Mouse (Mus musculus) adrenal gland, postnatal 25 days (tissue): ENCODE results near the gene Zfp219. TPM values are rescaled to one million over a fixed set of nuclear protein-coding genes. Genes with fewer than 3 reads are reported as not detected.

Source experiments
- DNase-seq: peaks from one replicate; pipeline ENCODE4 v3.0.0; 2021; ENCODE audit warnings: mixed read lengths
- total RNA-seq: library from RNA; stranded (reverse); gene quantifications from 2 replicates; pipeline ENCODE4 v1.2.3, GENCODE M21; 2021

Zfp219 gene
- total RNA-seq, 1 experiment from 2014 or later = 63.3 TPM

DNA sequence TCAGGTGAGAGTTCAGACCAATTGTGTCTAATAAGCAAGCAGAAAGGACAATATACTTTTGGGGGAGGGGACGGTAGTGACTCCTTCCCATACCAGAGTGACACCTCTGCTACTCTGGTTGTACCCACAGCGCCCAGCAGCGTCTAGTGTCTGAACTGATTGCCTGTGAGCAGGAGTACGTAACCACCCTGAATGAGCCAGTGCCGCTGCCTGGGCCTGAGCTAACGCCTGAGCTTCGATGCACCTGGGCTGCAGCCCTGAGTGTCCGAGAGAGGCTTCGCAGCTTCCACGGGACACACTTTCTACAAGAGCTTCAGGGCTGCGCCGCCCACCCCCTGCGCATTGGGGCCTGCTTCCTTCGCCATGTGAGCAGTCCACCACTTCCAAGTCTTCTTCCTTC lies 23.1 kb downstream of the Zfp219 start:
- no peak for DNase-seq

DNA sequence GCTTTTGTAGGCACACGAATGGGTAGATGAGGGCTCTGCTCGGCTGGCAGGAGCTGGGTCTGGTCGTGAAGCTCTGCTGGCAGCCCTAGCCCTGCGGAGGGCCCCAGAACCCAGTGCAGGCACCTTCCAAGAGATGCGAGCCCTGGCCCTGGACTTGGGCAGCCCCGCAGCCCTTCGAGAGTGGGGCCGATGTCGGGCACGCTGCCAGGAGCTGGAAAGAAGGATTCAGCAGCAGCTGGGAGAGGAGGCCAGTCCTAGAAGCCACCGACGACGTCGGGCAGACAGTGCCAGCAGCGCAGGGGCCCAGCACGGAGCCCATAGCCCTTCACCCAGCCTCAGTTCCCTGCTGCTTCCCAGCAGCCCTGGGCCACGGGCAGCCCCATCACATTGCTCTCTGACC lies 23.7 kb downstream of the Zfp219 start:
- DNase-seq = no peak

DNA sequence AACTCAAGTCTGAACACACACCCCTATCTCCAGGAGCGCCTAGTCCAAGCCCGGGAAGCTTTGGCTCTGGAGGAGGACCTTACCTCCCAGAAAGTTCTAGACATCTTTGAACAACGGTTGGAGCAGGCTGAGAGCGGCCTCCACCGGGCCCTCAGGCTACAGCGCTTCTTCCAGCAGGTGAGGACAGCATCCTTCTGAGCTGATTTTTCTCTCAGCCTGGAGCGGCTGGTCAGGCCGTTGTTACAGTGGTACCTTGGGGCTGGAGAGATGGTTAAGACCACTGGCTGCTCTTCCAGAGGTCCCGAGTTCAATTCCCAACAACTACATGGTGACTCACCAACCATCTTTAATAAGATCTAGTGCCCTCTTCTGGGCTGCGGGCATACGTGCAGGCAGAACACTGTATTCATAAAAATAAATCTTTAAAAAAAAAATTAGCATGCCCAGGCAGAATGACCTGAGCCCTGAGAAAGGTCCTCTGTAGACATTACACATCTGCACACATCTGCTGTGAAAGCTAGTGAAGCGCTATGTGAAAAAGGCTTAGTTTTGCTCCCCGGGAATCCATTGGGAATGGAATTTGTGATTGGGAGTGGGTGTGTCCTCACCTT lies 24.2 kb downstream of the Zfp219 start:
- DNase-seq = no peak

DNA sequence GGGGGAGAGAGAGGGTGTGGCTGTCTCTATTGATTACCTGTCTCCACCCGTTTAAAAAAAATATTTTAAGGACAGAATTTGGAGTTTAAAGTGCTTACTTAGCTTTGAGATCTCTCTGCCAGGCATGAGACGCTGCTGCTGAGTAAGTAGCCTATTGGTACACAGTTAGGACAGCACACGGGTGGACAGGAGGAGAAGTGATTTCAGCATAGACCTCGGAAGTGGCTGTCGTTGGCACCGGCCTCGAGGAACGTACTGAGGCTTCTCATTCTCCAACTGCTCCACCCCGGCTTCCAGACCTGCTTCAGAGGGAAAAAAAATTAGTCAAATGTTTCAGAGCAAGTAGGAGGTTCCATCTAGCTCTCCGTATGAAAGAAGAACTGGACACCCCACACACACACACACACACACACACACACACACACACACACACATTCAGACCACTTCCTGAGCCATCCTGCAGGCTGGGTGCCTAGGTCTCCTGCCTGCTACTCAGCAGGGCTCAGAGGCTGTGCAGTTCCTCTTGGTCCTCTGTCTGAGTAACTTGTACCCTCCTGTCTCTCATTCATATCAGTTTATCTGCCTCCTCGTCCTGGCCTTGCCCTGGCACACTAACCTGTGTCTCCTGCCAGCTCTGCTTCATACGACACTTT lies 25.2 kb downstream of the Zfp219 start:
- no peak for DNase-seq

DNA sequence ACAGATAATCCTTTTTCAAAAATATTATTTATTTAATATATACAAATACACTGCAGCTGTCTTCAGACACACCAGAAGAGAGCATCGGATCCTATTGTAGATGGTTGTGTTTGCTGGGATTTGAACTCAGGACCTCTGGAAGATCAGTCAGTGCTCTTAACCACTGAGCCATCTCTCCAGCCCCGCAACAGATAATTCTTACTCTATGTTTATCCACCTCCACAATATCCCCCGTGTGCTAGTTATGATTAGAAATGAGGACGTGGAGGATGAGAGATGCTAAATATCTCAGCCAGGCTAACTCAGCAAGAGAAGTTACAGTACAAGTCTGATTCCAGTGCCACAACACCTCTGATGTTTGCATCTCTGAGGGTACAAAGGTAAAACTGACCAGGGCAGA lies 26.1 kb downstream of the Zfp219 start:
- no peak for DNase-seq

DNA sequence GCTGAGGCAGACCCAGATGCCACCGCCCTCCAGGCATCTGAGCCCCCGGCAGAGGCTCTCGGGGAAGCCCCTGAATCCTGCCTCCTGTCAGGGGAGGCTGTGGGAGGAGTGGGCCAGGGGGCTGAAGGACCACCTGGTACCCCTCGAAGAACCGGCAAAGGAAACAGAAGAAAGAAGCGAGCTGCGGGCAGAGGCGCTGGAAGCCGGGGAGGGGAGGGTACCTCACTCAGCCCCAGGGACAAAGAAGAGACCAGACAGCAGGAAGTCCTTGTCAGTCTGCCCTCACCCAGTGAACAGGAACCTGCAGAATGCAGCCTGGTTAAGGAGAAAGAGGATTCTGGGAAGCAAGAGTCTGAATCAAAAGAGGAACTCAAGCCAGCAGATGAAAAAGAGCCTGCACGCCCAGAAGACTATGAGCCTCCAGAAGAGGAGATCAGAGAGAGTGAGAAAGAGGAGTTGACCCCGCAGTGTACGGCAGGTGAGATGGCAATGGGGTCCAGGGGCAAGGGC lies 31.0 kb downstream of the Zfp219 start:
- no peak for DNase-seq

DNA sequence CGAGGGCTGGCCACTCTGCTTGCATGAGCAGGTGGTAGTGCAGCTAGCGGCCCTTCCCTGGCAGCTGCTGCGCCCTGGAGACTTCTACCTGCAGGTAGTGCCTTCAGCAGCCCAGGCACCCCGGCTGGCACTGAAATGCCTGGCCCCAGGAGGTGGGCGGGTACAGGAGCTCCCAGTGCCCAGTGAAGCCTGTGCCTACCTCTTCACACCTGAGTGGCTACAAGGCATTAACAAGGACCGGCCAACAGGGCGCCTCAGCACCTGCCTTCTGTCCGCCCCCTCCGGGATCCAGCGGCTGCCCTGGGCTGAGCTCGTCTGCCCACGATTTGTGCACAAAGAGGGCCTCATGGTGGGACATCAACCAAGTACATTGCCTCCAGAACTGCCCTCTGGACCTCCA lies 31.8 kb downstream of the Zfp219 start:
- DNase-seq = no peak

DNA sequence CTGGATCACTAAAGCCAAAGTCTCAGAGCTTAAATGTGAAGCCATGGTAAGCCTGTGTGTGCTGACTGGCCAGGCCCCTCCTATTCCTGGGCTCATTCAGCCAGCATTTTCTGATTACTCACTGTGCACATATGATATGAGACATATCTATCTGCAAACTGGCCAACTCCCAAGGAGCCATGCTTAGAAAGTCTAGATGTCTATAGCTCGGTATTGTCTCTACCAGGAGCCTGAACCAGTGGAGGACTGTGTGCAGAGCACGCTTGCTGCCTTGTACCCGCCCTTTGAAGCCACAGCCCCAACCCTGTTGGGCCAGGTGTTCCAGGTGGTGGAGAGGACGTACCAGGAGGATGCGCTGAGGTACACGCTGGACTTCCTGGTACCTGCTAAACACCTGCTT lies 33.4 kb downstream of the Zfp219 start:
- DNase-seq = no peak

DNA sequence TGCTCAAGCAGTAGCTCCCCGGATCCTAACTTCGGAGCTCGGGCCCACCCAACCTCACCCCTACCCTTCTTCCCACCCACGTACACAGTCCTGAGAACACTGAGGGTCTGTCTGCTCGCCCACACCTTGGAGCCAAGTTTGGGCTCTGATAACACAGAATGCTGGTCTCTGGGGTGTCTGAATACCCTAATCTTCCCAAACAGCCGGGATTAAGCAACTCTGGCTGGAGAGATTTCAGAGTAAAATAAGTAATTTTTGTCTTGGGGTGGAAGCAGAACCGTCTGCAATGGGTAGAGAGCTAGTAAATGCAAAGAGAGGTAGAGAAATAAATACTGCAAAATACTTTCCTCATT lies 34.4 kb downstream of the Zfp219 start:
- no peak for DNase-seq

DNA sequence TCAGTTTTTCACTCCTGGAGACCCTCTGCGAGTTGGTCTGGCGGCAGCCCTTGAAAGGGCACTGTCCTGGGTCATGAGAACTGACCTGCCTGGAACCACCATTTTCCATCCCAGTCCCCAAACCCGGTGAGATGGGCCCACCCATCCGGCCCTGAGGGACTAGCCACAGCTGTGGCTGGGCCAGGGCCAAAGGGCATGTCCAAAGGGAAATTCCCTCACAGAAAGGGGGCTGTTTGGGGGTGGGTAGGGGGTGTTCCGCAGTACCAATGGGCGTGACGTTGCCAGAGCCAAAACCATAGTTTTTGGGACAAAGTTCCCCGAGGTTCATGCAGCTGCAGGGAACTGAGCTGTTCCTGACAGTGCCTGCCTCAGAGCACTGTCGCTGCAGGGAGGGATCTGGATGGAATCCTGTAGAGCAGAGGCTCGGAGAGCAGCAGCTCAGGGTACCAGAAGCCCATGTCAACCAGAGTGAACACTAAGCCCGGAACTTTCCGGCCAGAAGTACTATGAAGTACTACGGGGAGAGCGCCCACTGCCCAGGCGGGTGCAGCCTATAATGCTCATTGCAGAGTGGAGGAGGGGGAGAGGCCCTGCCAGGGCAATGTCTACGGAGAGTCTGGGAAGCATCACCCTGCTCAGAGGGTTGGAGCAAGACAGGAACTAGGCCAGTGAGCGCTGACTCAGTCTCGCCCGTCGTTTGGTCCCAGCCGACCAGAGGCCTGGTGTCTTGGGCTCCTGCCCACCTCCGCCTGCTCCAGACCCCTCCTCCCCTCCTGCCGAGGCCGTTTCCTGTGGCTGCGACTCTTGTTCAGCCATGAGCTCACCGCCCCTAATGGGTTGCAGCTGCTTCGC lies 35.0 kb downstream of the Zfp219 start:
- DNase-seq = peak; percentile 80

DNA sequence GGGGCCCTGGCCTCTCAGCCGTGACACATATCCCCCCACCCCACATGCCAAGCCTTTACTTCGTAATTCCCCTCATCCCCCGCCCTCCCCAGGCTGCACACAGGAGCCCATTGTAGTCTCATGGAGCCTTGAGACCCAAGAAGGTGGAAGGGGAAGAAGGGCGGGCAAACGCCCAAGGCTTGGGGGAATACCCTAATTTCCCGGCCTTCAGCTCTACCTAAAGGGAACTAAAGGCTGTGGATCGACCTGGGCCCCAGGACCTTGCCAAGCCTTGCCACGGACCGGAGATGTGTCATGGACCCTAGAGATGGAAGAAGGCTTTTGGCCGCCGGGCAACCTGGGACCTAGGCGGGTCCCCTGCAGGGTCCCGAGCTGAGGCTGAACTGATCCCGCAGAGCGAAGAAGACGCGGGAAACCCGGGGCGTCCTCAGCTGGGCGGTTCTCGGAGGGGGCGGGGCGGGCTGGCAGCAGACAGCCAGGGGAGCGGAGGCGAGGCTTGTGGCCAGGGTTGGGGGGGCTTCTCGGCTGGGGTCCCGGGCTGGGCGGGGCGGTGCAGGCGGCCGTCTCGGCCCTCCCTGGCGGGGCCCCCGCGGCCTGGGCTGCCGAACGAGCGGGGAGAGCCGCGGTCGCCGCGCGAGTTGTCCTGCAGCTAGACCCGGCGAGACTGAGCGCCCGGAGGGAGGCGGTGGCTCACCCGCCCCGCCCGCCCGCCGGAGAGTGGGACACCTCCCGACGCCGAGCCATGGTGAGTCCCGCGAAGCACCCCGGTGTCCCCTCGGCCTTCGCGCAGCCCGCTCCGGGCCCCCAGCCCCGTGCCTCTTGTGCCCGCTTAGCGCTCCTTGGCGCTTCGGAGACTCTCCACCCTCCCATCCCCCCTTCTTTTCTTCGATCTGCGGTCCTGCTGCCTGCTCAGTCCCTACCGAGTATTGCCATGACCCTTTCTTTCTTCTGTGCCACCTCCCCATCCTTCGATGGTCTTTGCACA lies 36.0 kb downstream of the Zfp219 start, which contains the start of gene Arhgef40:
TSS of gene Arhgef40 (plus strand) at position 473 of the 985 bp plus-strand sequence.
- DNase-seq = peak; percentile 82

DNA sequence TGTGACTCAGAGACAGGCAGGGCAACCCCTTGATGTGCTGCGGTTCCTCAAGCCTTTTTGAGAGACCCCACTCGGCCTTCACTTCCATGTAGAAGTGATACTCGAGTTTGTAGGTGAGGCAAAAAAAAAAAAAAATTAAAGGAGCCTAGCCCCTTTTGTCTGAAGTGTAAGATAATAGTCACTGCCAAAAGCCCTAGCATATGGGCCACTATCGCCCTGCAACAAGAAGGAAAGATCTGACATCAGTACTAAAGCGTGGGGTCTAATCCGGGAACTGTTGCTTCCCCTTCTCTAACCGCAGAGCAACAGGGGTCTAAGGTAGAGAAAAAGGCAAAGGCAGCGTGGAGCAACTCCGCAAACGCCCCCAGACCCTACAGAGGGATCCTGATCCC lies 36.7 kb downstream of the Zfp219 start:
- no peak for DNase-seq

DNA sequence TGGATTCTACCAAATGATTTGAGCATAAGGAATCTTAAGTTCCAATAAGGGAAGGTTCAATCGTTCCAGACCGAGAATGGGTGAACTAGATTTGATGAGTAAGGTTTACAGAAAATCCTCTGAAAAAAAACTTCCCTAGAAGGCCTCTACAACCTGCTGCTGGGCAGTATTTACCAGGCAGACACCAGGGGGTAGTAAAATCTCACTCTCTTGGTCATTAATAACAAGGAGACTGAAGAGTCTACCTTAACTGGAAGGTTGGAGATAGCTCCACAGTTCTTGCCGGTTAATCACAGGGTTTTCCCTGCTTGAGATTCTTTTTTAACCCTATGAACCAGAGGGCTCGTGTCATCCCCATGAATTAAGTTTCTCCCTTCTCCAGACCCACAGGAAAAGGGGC lies 37.3 kb downstream of the Zfp219 start:
- DNase-seq = no peak

DNA sequence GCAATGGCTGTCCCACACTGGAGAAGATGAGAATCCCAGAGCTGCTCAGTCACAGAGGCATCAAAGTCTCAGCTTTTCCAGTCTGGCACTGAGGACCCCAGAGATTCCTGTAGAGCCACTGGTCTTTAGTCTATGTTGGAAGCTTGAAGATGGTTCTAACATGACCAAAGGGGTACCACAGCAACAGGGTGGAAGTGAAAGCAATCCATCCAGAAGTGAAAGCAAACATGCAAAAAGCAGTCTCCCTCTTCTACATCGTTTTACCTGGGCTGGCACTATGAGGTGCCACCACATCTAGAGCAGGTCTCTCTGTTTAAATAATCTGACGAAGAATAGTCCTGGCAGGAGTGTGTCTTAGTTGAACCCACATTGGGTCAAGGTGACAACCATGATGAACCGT lies 41.3 kb downstream of the Zfp219 start:
- no peak for DNase-seq

DNA sequence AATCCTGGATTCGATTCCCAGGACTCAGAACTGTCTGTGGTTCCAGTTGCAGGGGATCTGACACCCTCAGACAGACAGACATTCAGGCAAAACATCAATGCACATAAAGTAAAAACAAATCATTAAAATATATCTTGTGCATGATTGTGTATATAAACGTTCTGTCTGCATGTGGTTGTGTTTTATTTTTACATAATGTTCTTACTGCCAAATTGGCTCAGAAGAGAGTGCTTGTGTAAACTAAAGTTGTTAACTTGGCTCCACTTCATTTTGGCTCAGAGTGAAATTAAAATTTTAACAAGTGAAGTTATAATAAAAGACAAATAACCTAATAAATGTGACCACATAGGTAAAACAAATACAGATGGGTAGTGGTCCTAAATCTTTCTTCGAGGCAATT lies 53.1 kb downstream of the Zfp219 start:
- DNase-seq = no peak

DNA sequence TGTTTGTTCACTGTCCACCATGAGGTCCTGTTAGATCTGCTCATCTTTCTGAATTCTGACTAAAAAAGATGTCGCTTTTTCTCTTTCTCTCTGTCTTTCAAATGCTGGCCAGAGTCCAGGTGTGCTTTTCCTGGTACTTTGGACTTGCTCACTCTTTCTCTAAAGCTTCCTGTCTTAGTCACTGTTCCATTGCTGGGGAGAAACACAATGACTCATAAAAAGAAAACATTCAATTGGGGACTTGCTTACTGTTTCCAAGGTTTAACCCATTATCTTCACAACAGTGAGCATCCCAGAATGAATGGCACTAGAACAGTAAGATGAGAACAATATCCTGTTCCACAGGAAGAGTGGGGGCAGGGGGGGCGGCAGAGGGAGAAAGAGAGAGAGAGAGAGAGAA lies 60.2 kb downstream of the Zfp219 start:
- DNase-seq = no peak

Other genes with a start within 250 kb of the Zfp219 start
- gene Ang4, start 247.1 kb downstream of the Zfp219 start, total RNA-seq = not detected in 2 replicates
- gene AY358078, start 220.7 kb downstream of the Zfp219 start, total RNA-seq = not detected in 2 replicates
- gene Ear6, start 167.0 kb downstream of the Zfp219 start, total RNA-seq = not detected in 2 replicates
- 32.1 and 42.2 TPM in 2 replicates for gene Mettl17, start 135.9 kb downstream of the Zfp219 start, total RNA-seq
- 0.61 and 1.2 TPM in 2 replicates for gene Slc39a2, start 127.8 kb downstream of the Zfp219 start, total RNA-seq
- 226 and 243 TPM in 2 replicates for gene Ndrg2, start 106.6 kb downstream of the Zfp219 start, total RNA-seq
- gene Tppp2, start 102.3 kb downstream of the Zfp219 start, total RNA-seq = not detected in 2 replicates
- gene Rnase13, start 98.0 kb downstream of the Zfp219 start, total RNA-seq = not detected in 2 replicates
- gene Arhgef40, start 36.0 kb downstream of the Zfp219 start, total RNA-seq = 55.7 and 59.3 TPM in 2 replicates
- gene Tmem253, start 5.1 kb downstream of the Zfp219 start, total RNA-seq = 0.97 and 1.8 TPM in 2 replicates
- gene Olfr221, start 21.7 kb upstream of the Zfp219 start, total RNA-seq = not detected in 2 replicates
- gene Hnrnpc, start 83.3 kb upstream of the Zfp219 start, total RNA-seq = 235 and 281 TPM in 2 replicates
- gene Rpgrip1, start 90.0 kb upstream of the Zfp219 start, total RNA-seq = 0.38 and 0.73 TPM in 2 replicates
- gene Supt16, start 176.7 kb upstream of the Zfp219 start, total RNA-seq = 60.0 and 61.3 TPM in 2 replicates
- 104 and 109 TPM in 2 replicates for gene Chd8, start 237.0 kb upstream of the Zfp219 start, total RNA-seq